Mouse (Mus musculus) embryonic facial prominence, embryonic 11.5 days (tissue): Measurements from ENCODE around the gene Gfpt2. TPM values are rescaled to one million over a fixed set of nuclear protein-coding genes. Genes with fewer than 3 reads are reported as not detected.

Source experiments
- ATAC-seq: fragments of 200-750 bp; cut with Nextera tagmentation; replicated peaks from 2 replicates; pipeline ENCODE4 v1.8.0; 2017; ENCODE audit warnings: low read depth; ENCODE audit not compliant: insufficient number of reproducible peaks, low FRiP score, low TSS enrichment
- DNase-seq: peaks from one replicate; pipeline ENCODE4 v3.0.0-alpha.2; 2015; ENCODE audit warnings: low spot score
- H3K27ac ChIP-seq: fragments of 300-500 bp; sonication (generic); replicated peaks from 2 replicates; pipeline ENCODE4 v1.5.1; 2014; ENCODE audit warnings: mild to moderate bottlenecking, low read depth, low read length, control low read depth
- H3K27me3 ChIP-seq: fragments of 300-500 bp; sonication (generic); 2 replicates; pipeline ENCODE4 v1.6.1; 2014; ENCODE audit warnings: mild to moderate bottlenecking, low read length, moderate library complexity, mixed read lengths; ENCODE audit not compliant: control insufficient read depth, insufficient read depth
- H3K36me3 ChIP-seq: fragments of 300-500 bp; sonication (generic); replicated peaks from 2 replicates; pipeline ENCODE4 v1.6.1; 2014; ENCODE audit warnings: low read depth, mild to moderate bottlenecking, low read length, moderate library complexity, mixed read lengths; ENCODE audit not compliant: control insufficient read depth, insufficient read depth
- H3K4me1 ChIP-seq: fragments of 300-500 bp; sonication (generic); 2 replicates; pipeline ENCODE4 v1.6.1; 2014; ENCODE audit warnings: low read length, mixed read lengths; ENCODE audit not compliant: control insufficient read depth, insufficient read depth
- H3K4me2 ChIP-seq: fragments of 300-500 bp; sonication (generic); 2 replicates; pipeline ENCODE4 v1.6.1; 2014; ENCODE audit warnings: low read depth, mild to moderate bottlenecking, control low read depth, low read length, moderate library complexity
- H3K4me3 ChIP-seq: fragments of 300-500 bp; sonication (generic); 2 replicates; pipeline ENCODE4 v1.5.1; 2014; ENCODE audit warnings: low read depth, low read length, control low read depth
- H3K9ac ChIP-seq: fragments of 300-500 bp; sonication (generic); replicated peaks from 2 replicates; pipeline ENCODE4 v1.6.1; 2014; ENCODE audit warnings: mild to moderate bottlenecking, control low read depth, low read length
- H3K9me3 ChIP-seq: fragments of 300-500 bp; sonication (generic); replicated peaks from 2 replicates; pipeline ENCODE4 v1.6.1; 2016; ENCODE audit warnings: mild to moderate bottlenecking, low read length, inconsistent platforms, mixed read lengths; ENCODE audit not compliant: control insufficient read depth
- WGBS: fragments of 180-500 bp; shearing (Covaris S2); extraction: QIAGEN DNeasy Blood & Tissue Kit; methylation state at CpG from one replicate; pipeline ENCODE4 v1.1.7; 2014; 5-methylcytosine and 5-hydroxymethylcytosine counted together
- polyA plus RNA-seq: library from polyadenylated mRNA; unstranded; fragments of >200 nt; fragmentation: Nextera tagmentation; extraction: Ambion mirVana; gene quantifications from 2 replicates; pipeline ENCODE4 v1.2.1, GENCODE M21; 2014

Gfpt2 gene
- polyA plus RNA-seq, 1 experiment from 2014 or later = 28.1 TPM

GRCm38 (mm10) chr11:49774894-49775293 lies 19.1 kb upstream of the Gfpt2 start:
- Histone ChIP-seq H3K4me3 (no peak overlapping the region), H3K4me1 (no peaks in the 10 kb centered on the region), H3K9me3 (no peaks in the 10 kb centered on the region), H3K4me2 (no peak overlapping the region), H3K27me3 (no peaks in the 10 kb centered on the region), H3K36me3 (no peaks in the 10 kb centered on the region), H3K27ac (no peak overlapping the region), H3K9ac (no peak overlapping the region)
- DNase-seq = no peak
- ATAC-seq = no peak
- 80% methylated on average over 4 of the region's 4 CpGs for WGBS

GRCm38 (mm10) chr11:49778844-49779243 lies 15.1 kb upstream of the Gfpt2 start:
- no peak overlapping the region for H3K4me3 ChIP-seq
- no peak overlapping the region for H3K4me2 ChIP-seq
- no peaks in the 10 kb centered on the region for H3K27me3 ChIP-seq
- H3K4me1 ChIP-seq = no peaks in the 10 kb centered on the region
- no peak for DNase-seq
- no peak overlapping the region for H3K27ac ChIP-seq
- no peak for ATAC-seq
- H3K9me3 ChIP-seq = no peaks in the 10 kb centered on the region
- no peak overlapping the region for H3K9ac ChIP-seq
- no peaks in the 10 kb centered on the region for H3K36me3 ChIP-seq
- WGBS = 85% methylated on average over 6 of the region's 6 CpGs

- Histone ChIP-seq H3K4me2 (no peak overlapping the region), H3K36me3 (no peaks in the 10 kb centered on the region), H3K27ac (no peak overlapping the region), H3K4me3 (no peak overlapping the region), H3K9ac (no peak overlapping the region), H3K4me1 (no peaks in the 10 kb centered on the region), H3K9me3 (no peaks in the 10 kb centered on the region), H3K27me3 (no peaks in the 10 kb centered on the region)
- 78% methylated on average over 4 of the region's 4 CpGs for WGBS
- DNase-seq (no peak), ATAC-seq (no peak)
Measured at GRCm38 (mm10) chr11:49780161-49780817, 13.7 kb upstream of the Gfpt2 start.

GRCm38 (mm10) chr11:49781833-49782399 lies 12.1 kb upstream of the Gfpt2 start:
- Histone ChIP-seq H3K4me2 (no peak overlapping the region), H3K4me1 (no peaks in the 10 kb centered on the region), H3K27me3 (no peaks in the 10 kb centered on the region), H3K4me3 (no peak overlapping the region), H3K36me3 (no peaks in the 10 kb centered on the region), H3K9ac (no peak overlapping the region), H3K27ac (no peak overlapping the region), H3K9me3 (no peaks in the 10 kb centered on the region)
- no peak for ATAC-seq
- DNase-seq = no peak
- 68% methylated on average over 6 of the region's 6 CpGs for WGBS

- H3K4me1 ChIP-seq = no peaks in the 10 kb centered on the region
- no peaks in the 10 kb centered on the region for H3K36me3 ChIP-seq
- WGBS = 5% methylated on average over 14 of the region's 14 CpGs
- no peak overlapping the region for H3K4me3 ChIP-seq
- no peak for ATAC-seq
- no peak overlapping the region for H3K4me2 ChIP-seq
- H3K9ac ChIP-seq = no peak overlapping the region
- DNase-seq = peak; percentile 41
- H3K27me3 ChIP-seq = no peaks in the 10 kb centered on the region
- H3K9me3 ChIP-seq = no peaks in the 10 kb centered on the region
- H3K27ac ChIP-seq = no peak overlapping the region
Measured at GRCm38 (mm10) chr11:49793131-49793530, 847 bp upstream of the Gfpt2 start.

- ATAC-seq = peak; percentile 78
- H3K27ac ChIP-seq = peak overlapping the region; percentile 47; the same call in 1 of the 2 replicates
Measured at GRCm38 (mm10) chr11:49794342-49795144, 565 bp downstream of the Gfpt2 start.

GRCm38 (mm10) chr11:49798931-49799330 lies 5.0 kb downstream of the Gfpt2 start:
- no peaks in the 10 kb centered on the region for H3K4me1 ChIP-seq
- no peak for ATAC-seq
- H3K36me3 ChIP-seq = no peaks in the 10 kb centered on the region
- 91% methylated on average over 6 of the region's 6 CpGs for WGBS
- H3K4me2 ChIP-seq = no peak overlapping the region
- no peak overlapping the region for H3K27ac ChIP-seq
- no peak overlapping the region for H3K9ac ChIP-seq
- H3K9me3 ChIP-seq = no peaks in the 10 kb centered on the region
- H3K4me3 ChIP-seq = no peak overlapping the region
- DNase-seq = no peak
- H3K27me3 ChIP-seq = no peaks in the 10 kb centered on the region

More at GRCm38 (mm10) chr11:49794342-49795144, 565 bp downstream of the Gfpt2 start:
- Histone ChIP-seq H3K36me3 (no peaks in the 10 kb centered on the region), H3K4me2 (peak overlapping the region; percentile 94), H3K4me3 (peak overlapping the region; percentile 61), H3K27me3 (no peaks in the 10 kb centered on the region), H3K9me3 (no peaks in the 10 kb centered on the region), H3K4me1 (no peaks in the 10 kb centered on the region), H3K9ac (peak overlapping the region; percentile 74)
- WGBS = under 1% methylated on average over 45 of the region's 45 CpGs
- peak; percentile 75 for DNase-seq

GRCm38 (mm10) chr11:49801516-49801915 lies 7.5 kb downstream of the Gfpt2 start:
- 84% methylated on average over 4 of the region's 4 CpGs for WGBS
- Histone ChIP-seq H3K36me3 (no peaks in the 10 kb centered on the region), H3K9me3 (no peaks in the 10 kb centered on the region), H3K27me3 (no peaks in the 10 kb centered on the region), H3K4me2 (no peak overlapping the region), H3K9ac (no peak overlapping the region), H3K4me1 (no peaks in the 10 kb centered on the region), H3K4me3 (no peak overlapping the region), H3K27ac (no peak overlapping the region)
- DNase-seq (no peak), ATAC-seq (no peak)
